Mouse (Mus musculus) embryonic stem cell, embryonic (primary cell): ENCODE measurements at regions not wholly inside any gene's neighbourhood (a gene's known extent, or its start where the extent isn't known, plus 50 kb on each side); places are given as distances from the start of the nearest gene placed in this dataset.

Source experiments
- CTCF ChIA-PET, 4 experiments: fragments of 300-600 bp in 2 of 4; fragments of 350-600 bp in 2 of 4; sonication (Branson Sonifier 250); formaldehyde crosslinking; loops; one replicate each; lab custom pipeline; 2022; ENCODE audit warnings: inconsistent platforms in 2 of 4; lab: Charles Lee
- POLR2A ChIA-PET, 4 experiments: fragments of 300-600 bp in 2 of 4; fragments of 350-600 bp in 2 of 4; sonication (Branson Sonifier 250); formaldehyde crosslinking; loops; one replicate each; lab custom pipeline; 2022; ENCODE audit warnings: antibody characterized with exemption in 4 of 4, inconsistent platforms in 1 of 4; lab: Charles Lee

DNA sequence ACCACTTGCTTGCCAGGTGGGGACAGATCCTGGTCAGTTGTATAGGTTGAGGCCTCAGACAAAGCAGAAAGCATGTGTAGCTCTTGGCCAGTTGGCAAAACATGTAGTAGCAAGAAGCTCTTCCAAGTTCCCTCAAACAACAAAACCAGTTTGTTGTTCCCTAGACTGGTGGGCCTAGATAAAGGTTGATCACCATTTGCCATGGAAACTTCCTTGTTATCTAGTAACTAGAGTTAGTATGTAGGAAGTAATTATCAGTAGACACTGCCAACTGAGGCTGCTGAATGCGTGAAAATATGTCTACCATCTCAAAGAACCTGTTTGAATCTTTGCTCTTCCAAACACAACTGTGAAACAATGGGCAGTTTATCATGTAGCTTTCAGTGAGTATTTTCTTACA is 1098.7 kb downstream of the Pcdh18 start:
- ChIA-PET CTCF (no interaction called here), POLR2A (no interaction called here)

DNA sequence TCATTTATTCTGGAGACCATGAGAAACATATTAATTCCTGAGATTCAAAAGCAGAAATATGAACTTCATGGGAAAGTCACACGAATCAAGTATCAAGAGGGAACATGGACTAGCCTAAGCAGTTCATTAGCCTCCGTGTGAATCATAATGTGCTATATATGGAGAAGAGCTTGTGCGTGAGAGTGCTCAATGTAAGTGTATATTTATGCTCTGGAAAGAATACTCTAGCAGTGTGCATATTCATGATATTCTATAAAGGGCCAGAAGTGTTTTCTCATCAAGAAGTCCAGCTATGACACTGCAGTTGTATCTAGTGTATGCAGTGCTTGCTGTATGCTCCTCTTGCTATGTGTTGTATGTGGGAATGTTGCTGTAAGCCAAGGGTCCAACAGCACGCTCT is 1102.0 kb downstream of the Pcdh18 start:
- ChIA-PET CTCF (no interaction called here), POLR2A (no interaction called here)

DNA sequence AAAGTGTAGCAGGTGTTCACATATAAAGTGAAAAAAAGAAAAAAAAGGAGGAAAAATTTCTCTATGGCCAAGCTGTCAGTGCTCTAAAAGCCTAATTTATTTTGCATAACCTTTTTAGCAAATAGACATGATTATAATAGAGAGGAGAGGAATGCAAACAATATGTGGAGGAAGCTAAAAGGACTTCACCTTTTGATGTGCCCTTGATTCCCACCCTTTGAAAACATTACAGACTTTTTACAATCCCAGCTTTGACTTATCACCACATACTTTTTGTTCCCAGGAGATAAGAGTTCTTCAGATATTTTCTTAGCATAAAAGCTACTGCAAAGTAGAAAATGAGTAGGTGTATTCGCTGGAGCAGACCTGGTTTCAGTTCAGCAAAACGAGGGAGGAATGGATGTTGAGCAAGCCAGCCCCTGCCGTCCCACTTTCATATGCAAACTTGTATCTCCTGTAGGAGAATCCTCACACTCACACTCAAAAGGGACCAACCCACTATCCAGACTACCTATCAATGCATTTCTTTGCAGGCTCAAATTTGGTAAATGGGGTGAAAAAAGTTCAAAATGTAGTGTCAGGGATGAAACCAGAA is 1125.1 kb downstream of the Pcdh18 start:
- CTCF ChIA-PET: no interaction called here

DNA sequence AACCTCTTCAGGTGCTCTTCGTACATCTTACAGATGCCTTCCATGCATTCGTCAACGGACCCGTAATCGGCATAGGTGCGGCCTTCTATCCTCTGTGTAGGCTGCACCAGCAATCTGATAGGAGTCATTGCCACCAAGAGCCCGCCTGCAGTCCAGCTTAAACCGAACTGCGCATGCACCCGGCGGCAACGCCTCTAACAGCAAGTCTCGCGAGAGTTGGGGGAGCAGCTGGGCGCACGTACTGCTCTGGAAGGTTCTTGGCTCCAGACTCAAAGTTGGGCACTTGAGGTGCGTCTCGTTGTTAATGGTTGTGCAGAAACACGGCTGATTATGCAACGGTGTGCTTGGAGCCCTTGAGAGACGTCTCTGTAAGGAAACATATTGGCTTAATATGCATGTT is 1148.2 kb downstream of the Pcdh18 start:
- ChIA-PET CTCF (no interaction called here), POLR2A (no interaction called here)

More for the DNA sequence above, 1125.1 kb downstream of the Pcdh18 start:
- POLR2A ChIA-PET: no interaction called here

DNA sequence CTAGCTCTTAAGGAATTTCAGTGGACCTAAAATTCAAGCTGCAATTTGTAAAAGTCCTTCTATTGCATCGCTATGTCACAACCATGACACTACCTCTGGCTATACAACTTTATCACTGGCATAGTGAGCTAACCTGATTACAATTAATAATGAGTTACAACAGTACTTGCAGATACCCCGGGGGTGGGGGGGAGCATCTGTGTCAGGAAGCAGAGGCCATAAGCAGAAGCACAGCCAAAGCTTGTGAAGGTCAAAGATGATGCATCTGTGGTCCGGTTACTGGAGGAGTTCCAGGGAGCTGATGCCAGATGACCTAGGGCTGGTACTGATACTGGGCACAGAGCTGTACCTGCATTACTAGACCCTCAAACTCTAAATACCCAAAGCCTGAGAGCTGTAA is 1152.3 kb downstream of the Pcdh18 start:
- ChIA-PET CTCF (no interaction called here), POLR2A (no interaction called here)

DNA sequence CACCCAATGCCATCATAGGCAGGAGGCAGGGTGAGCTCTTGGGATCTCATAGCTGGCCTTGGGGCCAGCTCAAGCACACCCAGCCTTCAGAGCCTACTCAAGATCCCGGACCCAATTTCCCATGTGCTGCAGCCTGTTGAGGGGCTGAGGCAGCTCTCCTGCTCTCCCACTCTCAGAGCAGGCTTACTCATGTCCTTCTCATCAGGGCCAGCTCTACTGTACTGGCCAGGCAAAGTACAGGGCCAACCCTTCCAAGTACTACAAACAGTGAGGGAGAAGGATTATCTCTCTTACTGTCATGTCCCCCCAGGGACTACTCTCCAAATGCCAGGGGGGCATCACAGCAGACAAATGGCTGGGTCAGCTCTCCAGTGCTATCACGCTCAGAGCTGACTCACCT is 1169.8 kb downstream of the Pcdh18 start:
- CTCF ChIA-PET: no interaction called here
- POLR2A ChIA-PET: no interaction called here

DNA sequence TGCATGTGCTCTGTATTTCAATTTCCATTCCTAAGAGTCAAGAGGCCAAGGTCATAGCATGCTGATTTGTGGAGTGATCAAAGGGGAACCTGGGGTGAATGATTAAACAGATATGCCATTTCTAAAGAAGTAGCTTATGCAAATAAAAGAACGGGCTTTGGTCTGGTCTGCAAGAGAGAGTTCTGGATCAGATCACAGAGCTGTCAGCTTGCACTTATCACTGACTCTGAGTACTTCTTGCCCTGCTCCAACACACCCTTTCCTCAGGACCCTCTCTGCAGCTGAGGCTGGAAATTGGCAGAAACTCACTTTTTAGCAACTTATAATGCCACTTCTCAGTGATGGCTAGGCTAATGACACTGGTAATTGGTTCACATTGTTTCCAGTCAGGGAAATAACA is 1171.0 kb downstream of the Pcdh18 start:
- ChIA-PET POLR2A (no interaction called here), CTCF (no interaction called here)

DNA sequence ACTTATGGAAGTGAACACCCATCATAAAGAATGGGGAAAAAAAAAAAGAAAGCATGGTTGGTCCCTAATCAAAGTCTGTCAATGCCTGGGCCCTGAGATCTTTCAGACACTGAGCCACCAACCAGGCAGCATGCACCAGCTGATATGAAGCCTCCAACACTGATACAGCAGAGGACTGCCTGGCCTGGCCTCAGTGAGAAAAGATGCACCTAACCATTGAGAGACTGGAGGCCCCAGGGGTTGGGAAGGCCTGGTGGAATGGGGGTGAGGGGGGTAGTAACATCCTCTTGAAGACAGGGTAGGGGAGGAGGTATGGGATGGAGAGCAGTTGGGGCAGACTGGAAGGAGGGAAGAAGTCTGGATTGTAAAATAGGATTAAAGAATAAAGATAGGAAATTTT is 1172.8 kb downstream of the Pcdh18 start:
- CTCF ChIA-PET: no interaction called here
- POLR2A ChIA-PET: no interaction called here

DNA sequence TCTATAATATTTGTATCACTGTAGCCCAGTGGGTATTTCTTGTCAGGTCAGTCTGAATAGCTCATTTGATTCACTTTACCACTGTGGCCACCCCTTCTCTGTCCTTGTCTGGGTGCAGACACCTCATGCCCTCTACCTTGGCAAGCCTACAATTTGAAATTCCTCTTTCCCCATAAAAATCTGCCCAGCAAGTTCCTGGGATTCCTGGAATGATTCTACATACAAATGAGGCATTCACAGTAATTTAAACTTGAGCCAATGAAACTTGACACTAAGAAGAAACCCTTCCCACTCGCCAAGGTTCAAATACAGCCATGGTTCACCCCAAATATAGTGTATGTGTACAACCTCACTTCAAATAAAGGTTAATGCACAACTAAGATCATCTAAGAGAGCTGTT is 1174.6 kb downstream of the Pcdh18 start:
- ChIA-PET POLR2A (no interaction called here), CTCF (no interaction called here)

DNA sequence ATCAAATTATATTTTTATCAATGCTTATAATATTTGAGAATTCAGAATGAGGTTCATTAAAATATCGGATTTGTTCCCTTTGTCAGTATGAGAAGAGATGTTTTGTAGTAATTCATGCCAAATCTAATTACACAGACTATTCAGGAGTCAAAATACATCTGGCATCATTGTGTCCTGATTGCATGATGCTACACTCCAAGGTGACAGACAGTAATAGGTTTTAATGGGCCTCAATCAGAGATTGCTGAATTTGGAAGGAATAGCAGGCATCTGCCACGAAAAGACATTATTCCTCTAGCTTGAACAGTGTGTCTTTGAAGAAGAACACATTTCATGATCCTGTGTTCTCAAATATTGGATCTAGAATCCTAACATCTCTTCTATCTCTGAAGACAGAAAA is 1177.2 kb downstream of the Pcdh18 start:
- ChIA-PET CTCF (no interaction called here), POLR2A (no interaction called here)

DNA sequence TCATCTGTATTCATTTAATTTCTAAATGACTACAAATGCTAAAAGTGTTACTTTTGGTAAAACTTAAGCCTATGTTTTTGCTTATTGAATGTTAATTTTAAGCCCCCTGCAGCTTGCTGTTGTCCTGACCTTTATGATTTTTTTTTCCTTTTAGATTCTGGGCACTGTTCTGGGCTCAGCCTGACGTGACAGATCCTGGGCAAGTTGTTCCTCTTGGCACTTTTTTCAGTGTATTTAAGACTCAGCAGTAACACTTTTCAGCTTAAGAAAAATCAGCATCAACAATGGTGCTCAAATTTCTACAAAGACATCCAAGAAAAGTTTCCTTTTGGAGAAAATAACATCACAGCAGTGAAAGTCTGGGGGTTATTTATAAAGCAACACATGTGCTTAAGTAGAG is 1177.9 kb downstream of the Pcdh18 start:
- POLR2A ChIA-PET: no interaction called here
- CTCF ChIA-PET: no interaction called here

DNA sequence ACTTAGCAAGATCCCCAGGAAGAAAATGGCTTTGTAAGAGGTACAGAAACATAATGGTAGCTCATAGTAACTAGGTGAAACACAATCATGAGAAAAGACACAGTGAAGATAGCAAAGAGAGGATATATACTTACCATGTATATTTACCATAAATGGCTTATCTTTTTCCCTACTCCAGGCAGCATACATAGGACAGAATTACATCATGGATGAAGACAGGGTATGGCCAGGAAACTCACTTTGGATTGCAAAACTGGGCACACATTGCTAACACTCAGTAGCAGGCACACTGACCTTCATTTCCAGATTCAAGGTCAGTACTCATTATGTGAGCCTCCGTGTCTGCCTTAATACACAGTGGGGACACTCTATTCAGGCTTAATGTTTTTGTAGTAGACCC is 1210.5 kb downstream of the Pcdh18 start:
- ChIA-PET POLR2A (no interaction called here), CTCF (no interaction called here)

DNA sequence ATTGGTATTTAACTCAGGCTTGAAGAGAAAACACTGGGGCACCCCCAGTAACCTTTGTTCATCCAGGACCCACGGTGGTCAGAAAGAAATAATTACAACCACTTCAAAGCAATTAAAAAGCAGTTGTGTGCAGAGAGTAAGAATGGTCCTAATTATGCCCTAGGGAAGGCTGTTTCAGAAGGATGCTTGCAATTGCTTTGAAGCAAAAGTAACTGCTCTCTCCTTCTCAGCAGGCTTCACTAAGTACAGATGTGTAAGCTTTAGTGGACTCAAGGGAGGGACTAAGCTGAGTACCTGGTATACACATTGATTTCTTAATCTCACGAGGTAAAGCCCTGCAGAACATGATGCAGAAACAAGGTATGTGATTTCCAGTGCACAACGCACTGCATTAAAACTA is 1242.1 kb downstream of the Pcdh18 start:
- POLR2A ChIA-PET: no interaction called here
- CTCF ChIA-PET: no interaction called here

DNA sequence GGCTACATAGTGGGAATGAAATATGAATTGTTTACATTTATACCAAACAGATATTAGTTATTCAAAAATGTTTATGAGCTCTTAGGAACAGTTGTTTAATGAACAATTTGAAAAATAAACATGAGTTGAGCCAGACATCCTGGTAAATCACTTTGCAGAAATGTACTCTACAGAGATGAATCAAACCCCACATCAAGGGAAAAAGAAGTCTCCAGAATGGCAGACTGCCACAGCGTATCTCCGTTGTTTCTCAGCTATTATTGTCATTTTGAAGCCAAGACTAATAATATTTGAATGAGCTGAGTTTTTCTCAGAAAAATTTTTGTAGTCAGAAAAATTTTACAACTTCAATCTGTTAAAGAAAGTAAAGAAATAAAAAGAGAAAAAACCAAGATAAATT is 1253.1 kb downstream of the Pcdh18 start:
- ChIA-PET CTCF (no interaction called here), POLR2A (no interaction called here)

DNA sequence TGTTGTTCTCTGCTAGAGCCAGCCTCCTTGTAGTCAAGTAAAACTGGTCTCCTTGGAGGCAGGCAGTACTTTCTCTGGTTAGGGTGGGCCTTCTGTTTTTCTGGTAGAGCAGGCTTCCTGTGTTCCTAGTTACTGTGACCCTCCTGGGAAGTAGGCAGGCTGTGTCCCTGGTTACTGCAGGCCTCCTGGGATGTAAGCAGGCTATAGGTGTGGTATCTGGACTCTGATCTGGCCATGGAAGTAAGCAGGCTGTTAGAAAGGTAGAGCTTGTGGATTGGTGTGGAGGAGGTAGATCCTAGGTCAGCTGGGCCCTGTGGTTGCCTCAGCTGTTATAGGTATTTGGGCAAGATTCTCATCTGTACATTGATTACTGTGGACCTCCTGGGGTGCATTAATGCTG is 1292.4 kb downstream of the Pcdh18 start:
- ChIA-PET CTCF (no interaction called here), POLR2A (no interaction called here)

DNA sequence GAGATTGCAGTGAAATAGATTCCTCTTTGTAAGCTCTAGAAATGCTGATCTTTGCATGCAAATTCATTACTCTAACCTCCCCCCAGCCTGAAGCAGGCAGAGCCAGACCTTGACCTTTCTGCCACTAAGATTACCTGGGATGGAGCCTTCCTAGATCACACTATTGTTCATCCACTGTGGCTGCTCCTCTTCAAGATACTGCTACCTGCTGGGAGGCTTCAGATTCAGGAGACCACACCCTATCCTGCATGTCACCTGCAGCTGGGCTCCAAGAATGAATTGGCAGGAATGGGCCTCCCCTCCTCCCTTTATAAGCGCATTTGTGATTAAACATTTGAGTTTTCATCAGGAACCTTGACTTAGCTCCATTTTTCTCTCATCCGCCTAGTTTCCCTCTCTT is 1315.2 kb downstream of the Pcdh18 start:
- ChIA-PET CTCF (no interaction called here), POLR2A (no interaction called here)

DNA sequence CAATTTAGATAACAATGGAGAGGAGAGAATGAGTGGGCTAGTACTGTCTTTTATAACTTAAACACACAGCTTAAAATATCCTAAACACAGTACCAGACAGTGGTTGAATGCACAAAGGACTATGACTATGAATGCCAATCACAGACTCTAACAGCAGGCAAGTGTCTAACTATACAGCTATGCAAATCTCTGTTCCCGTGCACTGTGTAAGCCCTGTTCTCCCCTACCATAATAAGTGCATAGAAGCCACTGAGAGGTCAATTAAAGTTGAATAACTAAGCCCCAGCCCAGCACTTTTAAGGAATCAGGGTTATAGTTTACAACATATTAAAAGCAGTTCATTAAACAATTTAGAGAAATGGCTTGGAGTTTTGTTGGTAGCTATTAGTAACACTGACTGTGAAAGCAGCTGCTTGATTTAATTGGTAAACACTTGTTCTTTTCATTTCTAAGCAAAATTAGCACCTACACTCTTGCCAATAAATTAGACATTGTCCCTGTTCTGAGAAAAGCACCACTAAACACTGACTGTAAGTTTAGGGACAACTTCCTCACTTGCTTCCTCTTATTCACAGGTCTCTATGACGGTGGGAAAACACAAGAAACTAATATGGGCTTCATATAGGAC is 1327.6 kb downstream of the Pcdh18 start:
- POLR2A ChIA-PET: interaction anchor here in 1 of 4 experiments (0.6 kb wide), 1 partner anchor 1916 kb away, joined by 3 read pairs; no protein-coding TSS in a partner anchor
- CTCF ChIA-PET: interaction anchor here in 1 of 4 experiments (0.6 kb wide), 1 partner anchor 9 kb away, joined by 7 read pairs; no protein-coding TSS in a partner anchor

DNA sequence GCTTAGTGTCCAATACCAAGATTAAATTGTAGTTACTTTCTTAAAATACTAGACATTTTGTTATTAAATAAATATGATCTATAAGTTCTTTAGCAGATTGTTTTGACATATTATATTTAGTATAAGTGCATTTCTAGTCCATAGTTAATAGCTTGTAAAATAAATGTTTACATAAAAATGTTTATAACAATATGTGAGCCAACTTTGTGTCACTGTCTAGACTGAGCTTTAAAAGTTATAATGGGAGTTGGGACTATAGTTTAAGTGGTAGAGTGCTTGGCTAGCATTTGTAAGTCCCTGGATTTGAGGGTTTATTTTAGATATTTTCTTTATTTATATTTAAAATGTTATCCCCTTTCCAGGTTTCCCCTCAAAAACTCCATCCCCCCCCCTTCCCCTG is 1367.3 kb downstream of the Pcdh18 start:
- CTCF ChIA-PET: no interaction called here
- POLR2A ChIA-PET: interaction anchor here in 1 of 4 experiments (0.6 kb wide), 1 partner anchor 45 kb away, joined by 7 read pairs; no protein-coding TSS in a partner anchor
